In the genomic region with DNA sequence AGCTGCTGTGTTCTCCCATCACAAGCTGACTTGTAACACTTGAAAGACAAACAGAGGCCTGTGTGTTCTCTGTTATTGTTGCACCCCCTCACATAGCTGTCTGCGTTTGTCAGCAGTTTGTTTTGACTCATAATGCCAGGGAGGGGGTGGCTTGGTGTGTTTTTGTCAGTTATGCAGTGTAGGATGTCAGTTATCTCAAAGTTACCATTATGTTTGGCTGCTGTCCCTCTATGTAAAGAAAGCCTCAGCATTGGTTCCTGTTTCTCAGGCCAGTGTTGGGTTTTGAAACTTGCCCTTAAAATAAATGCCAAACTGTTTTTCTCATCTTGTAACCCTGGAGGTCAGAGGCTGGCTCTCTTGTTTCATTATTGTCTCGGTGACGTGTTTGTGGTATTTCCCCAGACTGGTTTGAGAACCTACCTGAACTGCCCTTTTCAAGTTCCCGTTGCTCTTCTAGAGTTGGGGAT, we compare ENCODE assay signal across 8 mouse cellular contexts. TPM values are rescaled to one million over a fixed set of nuclear protein-coding genes. Genes with fewer than 3 reads are reported as not detected.
DNase-seq lines count a peak whose midpoint lies in the region; ATAC-seq lines count a peak whose summit lies in the region.

No protein-coding gene starts in this region.

- H3K36me3 ChIP-seq in hindbrain, embryonic 13.5 days, result no peaks in the 10 kb centered on the region
- H3K36me3 ChIP-seq in hindbrain, embryonic 12.5 days, result no peaks in the 10 kb centered on the region
- H3K36me3 ChIP-seq in embryonic facial prominence, embryonic 15.5 days, result peaks cover 3% of the 10 kb centered on the region; the same call in 1 of the 2 replicates
- no peaks in the 10 kb centered on the region for H3K36me3 ChIP-seq in lung, embryonic 15.5 days
- no peaks in the 10 kb centered on the region for H3K36me3 ChIP-seq in midbrain, embryonic 16.5 days (ENCODE audit: control insufficient read depth, insufficient read depth, low read length)

- no peaks in the 10 kb centered on the region for H3K27me3 ChIP-seq in hindbrain, embryonic 13.5 days
- no peaks in the 10 kb centered on the region for H3K27me3 ChIP-seq in hindbrain, embryonic 12.5 days
- H3K27me3 ChIP-seq in embryonic facial prominence, embryonic 15.5 days, result no peaks in the 10 kb centered on the region
- no peaks in the 10 kb centered on the region for H3K27me3 ChIP-seq in lung, embryonic 15.5 days
- no peaks in the 10 kb centered on the region for H3K27me3 ChIP-seq in midbrain, embryonic 16.5 days (ENCODE audit: control insufficient read depth, insufficient read depth, low read depth, low read length)

- no peak overlapping the region for H3K9ac ChIP-seq in hindbrain, embryonic 13.5 days
- no peak overlapping the region for H3K9ac ChIP-seq in hindbrain, embryonic 12.5 days
- H3K9ac ChIP-seq in embryonic facial prominence, embryonic 15.5 days, result no peak overlapping the region
- H3K9ac ChIP-seq in lung, embryonic 15.5 days, result no peak overlapping the region
- no peak overlapping the region for H3K9ac ChIP-seq in midbrain, embryonic 16.5 days (ENCODE audit: low read depth, low read length)

- H3K9me3 ChIP-seq in hindbrain, embryonic 13.5 days, result no peaks in the 10 kb centered on the region
- no peaks in the 10 kb centered on the region for H3K9me3 ChIP-seq in hindbrain, embryonic 12.5 days (replicated peaks)
- H3K9me3 ChIP-seq in embryonic facial prominence, embryonic 15.5 days (replicated peaks), result no peaks in the 10 kb centered on the region
- H3K9me3 ChIP-seq in lung, embryonic 15.5 days, result no peaks in the 10 kb centered on the region
- H3K9me3 ChIP-seq in midbrain, embryonic 16.5 days (replicated peaks; ENCODE audit: control insufficient read depth, low read length, poor library complexity, severe bottlenecking), result no peaks in the 10 kb centered on the region

- ATAC-seq in hindbrain, embryonic 13.5 days (ENCODE audit: low FRiP score), result no peak
- ATAC-seq in hindbrain, embryonic 12.5 days (ENCODE audit: low FRiP score), result no peak
- ATAC-seq in embryonic facial prominence, embryonic 15.5 days (ENCODE audit: insufficient number of reproducible peaks, low FRiP score, low TSS enrichment, low read depth), result peak; percentile 47
- ATAC-seq in lung, embryonic 15.5 days (ENCODE audit: borderline replicate concordance, extremely low read depth, low FRiP score, low TSS enrichment), result peak; percentile 79; the same call in 1 of the 2 replicates
- ATAC-seq in midbrain, embryonic 16.5 days, result no peak

- WGBS in hindbrain, embryonic 13.5 days, result 61% methylated on average over 4 of the region's 4 CpGs
- WGBS in hindbrain, embryonic 12.5 days, result 57% methylated on average over 4 of the region's 4 CpGs
- 48% methylated on average over 4 of the region's 4 CpGs for WGBS in embryonic facial prominence, embryonic 15.5 days
- WGBS in lung, embryonic 15.5 days, result 28% methylated on average over 4 of the region's 4 CpGs
- 67% methylated on average over 4 of the region's 4 CpGs for WGBS in midbrain, embryonic 16.5 days

- DNase-seq in CD4-positive, CD25-positive, alpha-beta regulatory T cell, adult 2 months (ENCODE audit: low read depth, low spot score), result peak; percentile 81
- DNase-seq in urinary bladder, adult 2 months (ENCODE audit: low spot score), result no peak
- DNase-seq in right cerebral cortex, postnatal 36 days (ENCODE audit: low spot score in 2 of 2), result no peak

- H3K4me1 ChIP-seq in hindbrain, embryonic 13.5 days (replicated peaks), result peaks cover 48% of the 10 kb centered on the region
- H3K4me1 ChIP-seq in hindbrain, embryonic 12.5 days, result peaks cover 34% of the 10 kb centered on the region
- peaks cover 37% of the 10 kb centered on the region for H3K4me1 ChIP-seq in embryonic facial prominence, embryonic 15.5 days
- H3K4me1 ChIP-seq in lung, embryonic 15.5 days, result peaks cover 40% of the 10 kb centered on the region
- peaks cover 10% of the 10 kb centered on the region for H3K4me1 ChIP-seq in midbrain, embryonic 16.5 days (ENCODE audit: control insufficient read depth, insufficient read depth, low read length)

- peak overlapping the region; percentile 30; the same call in 1 of the 2 replicates for H3K27ac ChIP-seq in hindbrain, embryonic 13.5 days
- no peak overlapping the region for H3K27ac ChIP-seq in hindbrain, embryonic 12.5 days
- peak overlapping the region; percentile 48; the same call in 1 of the 2 replicates for H3K27ac ChIP-seq in embryonic facial prominence, embryonic 15.5 days (replicated peaks)
- H3K27ac ChIP-seq in lung, embryonic 15.5 days, result peak overlapping the region; percentile 59
- no peak overlapping the region for H3K27ac ChIP-seq in midbrain, embryonic 16.5 days (ENCODE audit: low read length)

- no peak overlapping the region for H3K4me3 ChIP-seq in hindbrain, embryonic 13.5 days
- H3K4me3 ChIP-seq in hindbrain, embryonic 12.5 days, result no peak overlapping the region
- H3K4me3 ChIP-seq in embryonic facial prominence, embryonic 15.5 days (replicated peaks), result no peak overlapping the region
- no peak overlapping the region for H3K4me3 ChIP-seq in lung, embryonic 15.5 days
- no peak overlapping the region for H3K4me3 ChIP-seq in midbrain, embryonic 16.5 days (ENCODE audit: low read depth, low read length)

- H3K4me2 ChIP-seq in hindbrain, embryonic 13.5 days, result no peak overlapping the region
- no peak overlapping the region for H3K4me2 ChIP-seq in hindbrain, embryonic 12.5 days (replicated peaks)
- H3K4me2 ChIP-seq in embryonic facial prominence, embryonic 15.5 days (replicated peaks), result no peak overlapping the region
- H3K4me2 ChIP-seq in lung, embryonic 15.5 days, result peak overlapping the region; percentile 30; the same call in 1 of the 2 replicates
- H3K4me2 ChIP-seq in midbrain, embryonic 16.5 days (ENCODE audit: low read length), result no peak overlapping the region

RNA-seq across cellular contexts. Expression of a gene that starts 30.0 kb away (rescaled TPM):
- polyA plus RNA-seq in hindbrain, embryonic 13.5 days (2015; fragmentation: Nextera tagmentation; extraction: Ambion mirVana), result 19.6 and 21.5 TPM in 2 replicates
- 40.7 and 46.7 TPM in 2 replicates for polyA plus RNA-seq in hindbrain, embryonic 12.5 days (2016; fragmentation: Nextera tagmentation; extraction: Ambion mirVana)
- 14.1 and 15.5 TPM in 2 replicates for polyA plus RNA-seq in embryonic facial prominence, embryonic 15.5 days (2015; fragmentation: Nextera tagmentation; extraction: Ambion mirVana)
- 11.1 and 14.6 TPM in 2 replicates for polyA plus RNA-seq in lung, embryonic 15.5 days (2015; fragmentation: Nextera tagmentation; extraction: Ambion mirVana)
- polyA plus RNA-seq in midbrain, embryonic 16.5 days (2015; fragmentation: Nextera tagmentation; extraction: Ambion mirVana), result 10.4 and 12.0 TPM in 2 replicates
- 9.6 and 10.8 TPM in 2 replicates for polyA plus RNA-seq in urinary bladder, adult 2 months (2012; rRNA removed)

Comparison
In these comparisons a context has a peak if more than half of its experiments do, and no peak if none do; other contexts are left out.
1. H3K27ac ChIP-seq: peak in hindbrain, embryonic 13.5 days (single experiment), embryonic facial prominence, embryonic 15.5 days (single experiment) and lung, embryonic 15.5 days (single experiment); none in hindbrain, embryonic 12.5 days (single experiment) and midbrain, embryonic 16.5 days (single experiment).
2. ATAC-seq: peak in embryonic facial prominence, embryonic 15.5 days (single experiment) and lung, embryonic 15.5 days (single experiment); none in hindbrain, embryonic 13.5 days (single experiment), hindbrain, embryonic 12.5 days (single experiment) and midbrain, embryonic 16.5 days (single experiment).